Mouse (Mus musculus) ovary, postnatal 10 days (tissue): Measurements from ENCODE around the gene Fbxw15.
"Not testable (repeated sequence)": the region's sequence is repeated elsewhere in the genome, so short reads cannot be mapped to it uniquely, and the experiment has no call there.

Experiments
- DNase-seq: peaks from one replicate; pipeline ENCODE4 v3.0.0; 2022; ENCODE audit warnings: low spot score

Gene Fbxw15

GRCm38 (mm10) chr9:109568162-109568561, at the start of gene Fbxw15:
Gene Fbxw15, minus strand, starts transcription at chr9:109568262.
- DNase-seq: not testable (repeated sequence)

DNA sequence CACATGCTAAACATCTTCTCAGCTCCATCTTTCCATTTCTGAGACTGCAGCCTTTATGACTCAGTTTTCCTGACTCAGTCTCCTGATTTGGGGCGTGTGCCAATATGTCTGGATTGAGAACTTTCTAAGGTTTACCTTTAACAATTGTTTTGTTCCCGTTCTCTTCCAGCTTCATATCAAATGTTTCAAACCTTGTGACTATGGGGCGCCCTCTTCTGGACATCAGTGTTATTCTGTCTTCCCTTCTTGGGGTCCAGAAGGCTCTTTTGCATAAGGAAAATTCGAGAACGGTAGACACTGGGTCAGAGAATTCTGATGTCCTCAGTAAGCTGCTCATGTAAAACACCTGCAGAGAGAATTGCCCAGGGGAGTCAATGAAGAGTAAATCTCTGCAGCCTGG, 38.8 kb upstream of the Fbxw15 start:
- DNase-seq: not testable (repeated sequence)

DNA sequence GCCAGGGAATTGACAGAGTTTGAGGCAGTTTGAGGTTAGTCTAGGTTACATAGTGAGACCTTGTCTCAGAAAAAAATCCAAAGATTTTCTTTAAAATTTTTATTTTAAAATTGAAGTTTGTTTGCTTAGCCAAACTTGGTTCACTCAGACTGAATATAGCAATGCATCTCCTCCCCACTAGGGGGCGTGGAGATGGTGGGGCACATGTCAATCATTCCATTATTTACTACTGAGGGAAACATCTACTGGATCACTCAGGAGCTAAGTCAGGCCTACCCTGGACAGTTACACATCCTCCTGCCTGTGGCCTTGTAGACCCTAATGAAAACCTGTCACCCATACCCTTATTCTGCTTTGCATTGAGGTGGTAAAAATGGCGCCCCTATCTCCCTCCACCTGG, 34.1 kb upstream of the Fbxw15 start:
- not testable (repeated sequence) for DNase-seq

DNA sequence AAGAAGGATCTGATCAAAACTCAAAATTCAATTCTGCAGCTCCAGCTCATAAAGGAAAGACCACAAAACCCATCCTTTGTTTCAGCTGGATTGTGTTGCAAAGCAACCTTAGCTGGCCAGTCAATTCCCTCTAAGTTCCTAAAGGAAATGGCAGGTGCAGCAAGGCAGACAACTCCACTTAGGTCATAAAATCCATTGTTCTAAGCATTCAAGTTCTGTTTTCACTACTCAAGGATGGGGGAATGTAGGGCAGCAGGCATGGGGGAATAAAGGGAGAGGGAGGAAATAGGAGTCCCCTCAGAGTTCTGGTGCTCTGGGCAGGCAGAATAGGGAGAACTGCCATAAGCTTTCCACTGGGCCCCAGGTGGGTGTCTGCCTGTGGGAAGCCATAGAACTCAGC, 29.2 kb upstream of the Fbxw15 start:
- no peak for DNase-seq

- no peak for DNase-seq
Measured at GRCm38 (mm10) chr9:109594866-109595265, 26.8 kb upstream of the Fbxw15 start.

- no peak for DNase-seq
Measured at GRCm38 (mm10) chr9:109565546-109565945, 2.5 kb downstream of the Fbxw15 start.

DNA sequence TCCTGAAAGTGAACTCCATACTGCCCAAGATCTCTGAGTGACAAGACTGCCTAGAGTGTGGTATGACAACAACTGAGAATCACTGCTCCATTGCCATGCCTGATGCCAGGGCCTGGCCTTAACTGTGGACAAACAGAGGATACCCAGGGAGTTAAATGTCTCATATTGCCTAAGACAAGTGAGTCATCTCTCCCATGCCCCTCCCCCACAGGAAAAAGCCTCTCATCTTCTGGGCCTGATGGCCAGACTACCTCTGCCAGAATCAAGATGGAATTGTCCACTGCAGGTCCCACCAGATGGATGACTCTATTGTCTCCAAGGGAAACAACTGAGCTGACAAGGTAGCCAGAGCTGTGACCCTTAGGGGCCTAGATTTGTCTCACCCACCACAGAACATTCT, 6.0 kb downstream of the Fbxw15 start:
- DNase-seq: not testable (repeated sequence)

DNA sequence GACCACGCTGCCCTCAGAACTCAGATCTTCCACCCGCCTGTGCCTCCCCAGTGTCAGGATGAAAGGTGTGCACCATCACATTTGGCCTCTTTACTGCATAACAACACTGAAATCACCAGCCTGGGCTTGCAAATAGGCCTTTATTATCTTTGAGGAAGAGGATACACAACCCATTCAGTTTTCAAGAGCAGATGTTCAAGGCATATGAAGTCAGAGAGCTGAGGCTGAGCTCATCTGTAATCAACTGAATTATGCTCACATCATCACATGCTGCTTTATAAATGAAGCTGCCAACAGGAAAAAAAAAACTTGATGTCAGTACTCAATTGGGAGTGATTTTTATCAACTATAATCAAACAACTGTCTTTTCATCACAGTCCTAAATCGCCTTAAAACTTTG, 15.6 kb downstream of the Fbxw15 start:
- DNase-seq: no peak

DNA sequence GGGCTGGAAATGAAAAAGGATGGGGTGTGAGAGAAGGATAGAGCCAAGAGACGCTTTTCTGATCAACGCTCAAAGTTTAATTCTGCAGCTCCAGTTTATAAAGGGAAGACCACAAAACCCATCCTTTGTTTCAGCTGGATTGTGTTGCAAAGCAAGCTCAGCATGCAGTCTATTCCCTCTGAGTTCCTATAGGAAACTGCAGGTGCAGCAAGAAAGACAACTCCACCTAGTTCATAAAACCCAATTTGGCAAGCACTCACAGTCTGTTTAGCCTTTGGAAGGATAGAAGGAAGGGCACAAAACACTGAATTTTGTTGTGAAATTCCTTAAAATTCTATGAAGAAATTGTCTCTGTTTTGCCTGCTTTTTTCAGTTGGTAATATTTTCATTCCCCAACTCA, 18.4 kb downstream of the Fbxw15 start:
- not testable (repeated sequence) for DNase-seq

DNA sequence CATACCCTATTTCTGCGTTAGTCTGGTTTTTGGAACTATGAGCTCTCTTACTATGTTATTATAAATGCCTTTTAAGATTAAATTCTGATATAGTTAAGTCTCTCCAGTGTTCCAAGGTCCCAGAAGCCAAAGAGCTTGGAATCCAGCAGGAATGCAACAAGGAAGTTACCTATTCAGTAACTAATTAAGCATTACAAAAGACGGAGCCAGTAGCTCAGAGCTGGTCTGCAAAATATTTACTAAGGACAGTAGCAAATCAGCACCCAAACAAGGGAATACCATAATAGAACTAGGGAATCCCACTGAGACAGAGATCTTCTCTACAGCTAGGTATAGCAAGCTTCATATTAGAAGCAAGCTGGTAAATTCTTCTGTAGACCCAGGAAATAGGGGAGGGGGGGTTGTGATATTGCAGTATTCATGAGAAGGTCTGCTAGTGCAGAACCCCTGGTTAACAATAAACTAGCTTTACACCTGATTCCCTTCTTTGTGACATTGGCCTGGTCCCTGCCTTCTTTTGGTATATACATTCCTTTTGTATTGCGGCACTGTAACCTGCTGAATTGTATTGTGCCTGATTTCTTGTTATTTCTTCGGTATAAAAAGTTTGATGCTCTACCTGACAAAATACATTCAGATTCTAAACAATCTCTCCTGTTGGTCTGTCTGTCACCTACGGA, 44.5 kb downstream of the Fbxw15 start:
- no peak for DNase-seq
